Mouse (Mus musculus) right cerebral cortex, postnatal 4 days (tissue): Measurements from ENCODE around the gene Itga6.
"Not testable (repeated sequence)": the region's sequence is repeated elsewhere in the genome, so short reads cannot be mapped to it uniquely, and the experiment has no call there.

Experiments
- DNase-seq: peaks from one replicate; pipeline ENCODE4 v3.0.0-alpha.2; 2022

The Itga6 gene

DNA sequence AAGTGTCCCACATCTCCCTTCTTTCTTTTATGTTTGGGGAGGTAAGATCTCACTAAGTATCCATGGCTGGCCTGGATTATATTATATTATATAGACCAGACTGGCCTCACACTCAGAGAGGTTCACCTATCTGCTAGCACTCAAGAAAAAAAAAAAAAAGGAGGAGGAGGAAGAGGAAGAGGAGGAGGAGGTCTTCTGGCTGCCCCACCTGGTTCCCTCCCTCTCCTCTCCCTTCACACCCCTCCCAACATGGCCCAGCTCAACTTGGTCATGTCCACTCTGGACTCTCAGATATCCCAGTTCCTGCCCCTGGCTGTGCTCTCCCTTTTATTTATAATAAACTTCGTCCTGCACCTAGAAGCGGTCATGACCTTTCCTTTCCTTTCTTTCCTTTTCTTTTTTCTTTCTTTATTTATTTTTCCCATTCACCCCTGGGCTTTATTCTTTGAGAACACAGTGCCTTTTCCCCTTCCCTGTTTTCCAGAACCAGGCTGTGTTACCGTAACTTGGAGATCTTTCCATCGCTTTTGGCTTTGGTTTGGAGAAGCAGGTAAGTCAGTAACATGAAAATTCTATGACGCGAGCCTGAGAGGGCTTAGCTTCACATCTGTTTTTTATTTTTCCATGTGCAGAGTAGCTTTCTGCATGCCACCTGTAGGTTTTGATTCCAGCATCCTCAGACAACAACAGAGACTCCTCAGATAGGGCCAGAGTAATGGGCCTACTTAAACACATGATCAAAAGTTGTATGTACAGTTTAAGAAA is at the start of gene Itga6:
Itga6 (plus strand) TSS at position 7 of the 765 bp plus-strand sequence.
- no peak for DNase-seq

- DNase-seq, result no peak
Observed at GRCm38 (mm10) chr2:71696776-71697175, 48.6 kb upstream of the Itga6 start.

- DNase-seq, result no peak
Observed at GRCm38 (mm10) chr2:71697408-71698336, 47.7 kb upstream of the Itga6 start.

GRCm38 (mm10) chr2:71698366-71698765 is 47.0 kb upstream of the Itga6 start:
- no peak for DNase-seq

- DNase-seq, result no peak
Observed at GRCm38 (mm10) chr2:71698942-71699341, 46.5 kb upstream of the Itga6 start.

DNA sequence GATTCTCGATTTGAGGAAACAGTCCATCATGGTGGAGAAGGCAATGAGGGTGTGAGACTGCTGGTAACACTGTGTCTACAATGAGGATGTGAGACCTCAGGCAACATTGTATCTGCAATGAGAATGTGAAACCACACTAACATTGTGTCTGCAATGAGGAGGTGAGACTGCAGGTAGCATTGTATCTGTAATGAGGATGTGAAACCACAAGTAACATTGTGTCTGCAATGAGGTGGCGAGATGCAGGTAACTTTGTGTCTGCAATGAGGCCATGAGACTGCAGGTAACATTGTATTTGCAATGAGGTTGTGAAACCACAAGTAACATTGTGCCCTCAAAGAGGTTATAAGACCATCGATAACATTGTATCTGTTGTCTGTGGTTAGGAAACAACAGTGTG is 44.1 kb upstream of the Itga6 start:
- DNase-seq, result no peak

GRCm38 (mm10) chr2:71704309-71704708 is 41.1 kb upstream of the Itga6 start:
- no peak for DNase-seq

DNA sequence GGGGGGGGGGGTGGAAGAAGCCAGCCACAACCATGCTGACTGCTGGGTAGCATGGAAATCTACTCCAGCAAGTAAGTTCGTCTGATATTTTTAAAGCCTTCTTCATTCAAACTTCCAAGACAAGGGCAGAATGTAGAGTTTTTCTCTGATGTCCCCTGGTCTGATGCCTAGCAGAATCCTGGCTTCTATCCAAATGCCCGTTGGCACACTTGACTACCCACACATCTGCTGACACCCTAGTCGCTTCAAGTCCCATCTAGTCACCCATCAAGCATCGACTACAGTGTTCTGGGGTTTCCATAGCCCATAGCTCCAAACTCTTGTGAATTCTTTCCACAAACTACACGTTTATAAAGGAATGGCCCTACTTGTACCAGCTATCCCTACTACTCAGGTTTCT is 36.5 kb upstream of the Itga6 start:
- no peak for DNase-seq

- DNase-seq, result no peak
Observed at GRCm38 (mm10) chr2:71711640-71712039, 33.8 kb upstream of the Itga6 start.

GRCm38 (mm10) chr2:71714416-71714815 is 31.0 kb upstream of the Itga6 start:
- no peak for DNase-seq

- no peak for DNase-seq
Observed at GRCm38 (mm10) chr2:71719005-71719386, 26.4 kb upstream of the Itga6 start.

DNA sequence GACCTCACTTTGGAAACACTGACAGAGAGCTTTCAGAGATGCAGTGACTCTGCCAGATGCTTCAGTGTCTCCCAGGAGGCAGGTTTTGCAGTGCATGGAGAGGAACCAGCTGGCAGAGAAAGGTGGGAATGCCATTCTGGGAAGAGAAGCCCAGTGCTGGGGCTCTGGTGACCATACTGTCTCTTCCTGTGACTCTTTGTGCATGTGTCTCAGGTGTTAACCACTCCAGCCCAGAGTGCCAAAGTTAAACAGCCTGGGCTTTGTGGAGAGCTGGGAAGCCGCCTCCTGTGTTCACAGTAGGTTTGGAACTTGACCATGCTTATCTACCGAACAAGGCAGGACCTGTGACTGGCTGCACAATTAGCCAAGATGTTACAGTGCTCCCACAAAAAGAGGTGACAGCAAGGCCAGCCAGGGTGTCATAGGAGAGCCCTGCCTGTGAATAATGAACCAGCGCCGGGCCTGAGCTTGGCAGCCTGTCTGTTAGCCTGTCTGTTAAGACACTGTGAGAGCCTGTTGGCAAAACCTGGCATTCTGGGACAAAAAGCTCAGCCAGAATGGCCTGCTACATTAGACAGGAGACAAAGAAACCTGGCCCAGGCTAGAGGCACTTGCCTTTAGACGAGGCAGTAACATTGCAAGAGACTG is 25.9 kb upstream of the Itga6 start:
- peak; percentile 21 for DNase-seq

- DNase-seq, result not testable (repeated sequence)
Observed at GRCm38 (mm10) chr2:71720556-71720955, 24.9 kb upstream of the Itga6 start.

DNA sequence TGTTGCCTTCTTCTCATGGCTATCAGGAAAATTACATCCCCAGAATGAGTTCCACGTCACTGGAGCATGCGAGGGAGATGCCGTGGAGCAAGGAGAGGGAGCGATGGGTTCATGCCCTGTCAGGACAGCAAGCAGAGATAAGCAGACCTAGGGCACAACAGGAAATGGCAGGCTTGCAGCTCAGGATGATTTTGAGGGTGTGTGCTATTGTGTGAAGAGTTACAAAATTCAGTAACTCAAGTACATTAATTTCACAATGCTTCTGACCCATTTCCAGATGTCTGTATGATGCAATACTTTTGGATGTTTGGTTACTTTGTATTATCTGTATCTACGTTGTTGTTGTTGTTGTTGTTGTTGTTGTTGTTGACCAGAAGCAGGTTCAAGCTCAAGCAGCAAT is 22.5 kb upstream of the Itga6 start:
- no peak for DNase-seq

- DNase-seq, result no peak
Observed at GRCm38 (mm10) chr2:71723623-71724022, 21.8 kb upstream of the Itga6 start.

DNA sequence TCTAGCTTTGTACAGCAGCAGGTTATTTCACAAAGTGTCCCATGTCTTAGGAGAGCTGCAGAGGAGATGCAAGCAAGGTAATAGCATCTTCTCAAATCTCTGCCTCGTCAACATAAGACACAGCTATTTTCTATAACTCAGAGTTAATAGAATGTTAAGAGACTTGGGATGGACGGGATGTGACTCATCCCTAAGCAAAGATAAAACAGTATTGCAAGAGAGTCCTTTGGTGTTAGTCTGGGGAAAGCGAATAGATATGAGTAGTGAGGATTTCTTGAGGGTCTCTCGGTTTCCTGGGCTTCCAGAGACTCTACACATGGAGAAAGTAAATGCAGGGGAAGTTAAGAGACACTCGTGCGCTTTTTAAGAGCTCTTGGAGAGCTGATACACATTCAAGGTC is 21.4 kb upstream of the Itga6 start:
- no peak for DNase-seq

DNA sequence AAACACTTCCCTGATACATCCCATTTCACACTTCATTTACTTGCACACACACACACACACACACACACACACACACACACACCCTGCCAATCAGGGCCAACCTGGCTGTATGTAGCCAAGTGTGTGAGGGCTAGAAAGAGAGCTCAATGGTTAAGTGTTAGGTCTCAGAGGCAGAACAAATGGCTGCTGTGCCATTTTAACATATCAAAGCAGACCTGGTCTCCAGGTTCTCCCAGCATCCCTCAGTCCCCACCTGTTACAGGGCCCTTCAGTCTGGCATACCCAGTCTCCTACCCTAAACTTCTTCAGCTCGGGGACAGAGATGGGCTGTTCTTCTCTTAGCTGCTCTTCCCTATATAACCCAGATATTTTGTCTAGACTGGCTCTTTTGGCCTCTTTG is 20.0 kb upstream of the Itga6 start:
- no peak for DNase-seq

- DNase-seq, result no peak
Observed at GRCm38 (mm10) chr2:71726883-71727676, 18.3 kb upstream of the Itga6 start.

DNA sequence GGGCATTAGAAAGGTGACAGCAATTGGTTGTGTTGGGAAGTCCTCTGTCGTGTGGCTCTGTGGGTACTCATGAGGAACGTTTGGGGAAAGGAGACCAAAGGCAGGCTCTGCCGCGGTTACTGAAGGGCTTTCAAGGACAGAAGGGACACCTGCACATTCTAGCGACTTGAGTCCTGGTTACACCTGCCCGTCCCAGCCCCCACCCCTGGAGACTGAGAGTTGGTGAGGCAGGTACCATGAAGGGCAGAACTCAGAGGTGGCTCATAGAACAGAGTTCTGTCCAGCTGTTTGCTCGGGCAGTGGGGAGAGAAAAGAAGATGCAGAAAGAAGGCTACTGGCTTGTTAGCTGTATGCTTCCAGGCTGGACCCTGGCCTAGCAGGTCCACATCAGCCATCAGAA is 17.1 kb upstream of the Itga6 start:
- DNase-seq, result no peak

GRCm38 (mm10) chr2:71728796-71729195 is 16.6 kb upstream of the Itga6 start:
- DNase-seq, result no peak

GRCm38 (mm10) chr2:71730623-71731612 is 14.5 kb upstream of the Itga6 start:
- no peak for DNase-seq
